Mouse (Mus musculus): Measurements from ENCODE around the gene Ap1m2.
A peak's percentile ranks its signal among the peaks of the same experiment; 100 is the strongest.

Ap1m2 gene

DNA sequence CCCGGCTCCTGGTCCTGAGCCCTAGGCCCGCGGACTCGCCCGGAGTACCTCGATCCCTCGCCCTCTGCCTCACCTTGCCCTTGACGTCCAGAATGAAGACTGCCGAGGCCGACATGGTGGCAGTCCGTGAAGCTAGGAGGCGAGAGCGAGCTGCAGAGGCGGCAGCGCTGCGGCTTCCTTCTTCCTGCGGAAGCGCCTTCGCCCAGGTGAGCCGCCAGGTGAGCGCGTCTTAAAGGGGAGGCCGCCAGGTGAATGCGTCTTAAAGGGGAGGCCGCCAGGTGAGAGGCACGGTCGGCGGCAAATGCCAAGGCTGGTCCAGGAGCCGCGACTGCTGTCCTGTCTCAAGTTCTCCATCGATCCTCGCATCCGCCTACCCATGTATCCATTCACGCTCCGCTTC lies at the start of gene Ap1m2:
TSS of gene Ap1m2 (minus strand) at position 204 of the 400 bp plus-strand sequence.
- DNase-seq = peak in 1 of 2 experiments; percentile 18

DNA sequence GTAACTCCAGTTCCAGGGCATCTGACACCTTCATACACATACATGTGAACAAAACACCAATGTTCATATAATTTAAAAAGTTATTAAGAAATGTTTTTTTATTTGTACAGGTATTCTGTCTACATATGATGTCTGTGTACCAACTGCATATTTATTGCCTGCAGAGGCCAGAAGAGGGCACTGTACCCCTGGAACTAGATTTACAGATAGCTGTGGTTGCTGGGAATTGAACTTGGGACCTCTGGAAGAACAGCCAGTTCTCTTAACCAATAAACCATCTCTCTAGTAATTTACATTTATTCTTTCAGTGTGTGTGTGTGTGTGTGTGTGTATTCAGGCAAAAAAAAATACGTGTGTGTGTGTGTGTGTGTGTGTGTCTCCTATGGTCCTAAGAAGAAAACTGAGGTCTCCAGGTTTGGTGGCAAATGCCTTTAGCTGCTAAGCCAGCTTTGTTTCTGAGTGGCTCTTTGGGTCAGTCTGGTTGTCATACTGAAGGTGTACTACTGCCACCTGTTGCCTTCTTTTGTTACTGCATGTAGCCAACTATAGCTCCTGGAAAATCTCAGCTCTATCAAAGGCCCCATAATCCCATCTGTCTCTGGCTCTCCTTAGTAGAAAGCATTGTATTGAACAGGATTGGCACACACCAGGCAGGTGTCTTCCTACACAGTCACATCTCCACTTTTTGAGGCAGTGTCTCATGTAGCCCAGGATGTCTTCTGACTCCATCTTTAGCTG lies 45.0 kb upstream of the Ap1m2 start:
- DNase-seq = peak; percentile 82 to 89

DNA sequence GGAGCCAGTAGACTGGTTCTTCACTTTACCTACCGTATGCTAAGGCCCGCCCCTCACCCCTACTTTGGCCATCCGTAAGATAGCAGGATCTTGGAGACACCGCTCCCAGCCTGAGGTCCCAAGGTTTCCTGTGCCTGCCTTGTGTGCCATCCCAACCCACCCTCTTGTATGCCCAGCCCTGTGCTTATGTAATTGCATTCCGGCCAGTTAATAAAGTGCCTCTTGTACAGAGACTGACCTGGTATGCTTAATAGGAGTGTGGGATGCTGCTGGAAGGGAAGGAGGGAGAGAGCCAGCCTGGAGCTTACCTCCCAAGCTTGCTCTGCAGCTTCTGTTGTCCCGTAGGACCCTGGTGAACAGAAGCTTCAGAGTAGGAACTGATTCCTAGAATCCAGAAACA lies 42.7 kb upstream of the Ap1m2 start:
- DNase-seq = no peak

DNA sequence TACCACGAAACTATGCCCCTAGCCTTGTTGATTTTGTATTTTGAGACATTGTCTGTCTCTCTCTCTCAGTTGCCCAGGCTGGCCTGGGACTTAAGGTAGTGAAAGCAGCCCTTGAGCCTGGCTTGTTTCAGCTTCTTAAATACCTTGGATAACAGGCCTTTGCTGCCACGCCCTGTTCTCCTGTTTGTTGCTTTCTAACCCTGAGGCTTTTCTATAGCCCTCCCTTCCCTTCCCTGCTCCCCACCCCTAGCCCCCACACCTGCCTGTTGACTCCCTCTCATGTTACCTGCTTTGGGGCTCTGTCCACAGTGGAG lies 41.2 kb upstream of the Ap1m2 start:
- no peak for DNase-seq

DNA sequence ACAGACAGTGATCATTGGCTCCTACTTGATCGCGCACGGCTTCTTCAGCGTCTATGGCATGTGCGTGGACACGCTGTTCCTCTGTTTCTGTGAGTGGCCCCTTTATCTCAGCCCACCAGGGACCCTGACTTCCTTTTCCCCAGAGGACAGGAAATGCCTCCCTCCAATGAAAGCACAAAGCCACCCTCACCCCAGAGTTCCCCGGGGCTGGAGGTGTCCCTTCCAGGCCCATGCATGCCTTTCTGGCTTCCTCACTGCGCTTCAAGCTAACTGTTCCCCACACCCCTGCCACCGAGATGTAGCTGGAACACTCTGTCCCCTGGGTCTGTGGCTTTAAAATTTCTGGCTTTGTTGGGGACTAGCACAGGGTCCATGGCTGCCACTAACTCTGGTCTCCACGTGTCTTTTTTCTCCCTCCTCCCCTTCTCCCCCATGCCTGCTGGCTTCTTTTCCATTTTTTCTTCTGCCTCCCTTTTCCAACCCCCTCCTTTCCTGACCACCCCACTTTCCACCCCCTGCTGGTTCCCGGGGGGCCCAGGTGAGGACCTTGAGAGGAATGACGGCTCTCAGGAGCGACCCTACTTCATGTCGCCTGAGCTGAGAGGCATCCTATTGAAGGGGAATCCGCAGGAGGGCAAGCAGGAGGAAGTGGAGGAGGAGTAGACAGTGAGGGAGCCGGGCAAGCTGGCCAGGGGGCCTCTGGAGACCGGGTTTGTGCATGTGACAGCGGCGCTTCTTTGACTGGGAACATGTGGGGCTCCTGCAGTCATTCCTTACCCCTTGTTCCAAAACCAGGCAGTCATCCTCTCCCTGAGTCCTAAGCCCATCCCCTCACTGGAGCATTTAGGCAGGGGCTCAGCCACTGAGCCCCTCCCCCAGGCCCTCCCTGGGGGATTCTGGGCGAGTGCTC lies 40.6 kb upstream of the Ap1m2 start:
- DNase-seq = no peak

DNA sequence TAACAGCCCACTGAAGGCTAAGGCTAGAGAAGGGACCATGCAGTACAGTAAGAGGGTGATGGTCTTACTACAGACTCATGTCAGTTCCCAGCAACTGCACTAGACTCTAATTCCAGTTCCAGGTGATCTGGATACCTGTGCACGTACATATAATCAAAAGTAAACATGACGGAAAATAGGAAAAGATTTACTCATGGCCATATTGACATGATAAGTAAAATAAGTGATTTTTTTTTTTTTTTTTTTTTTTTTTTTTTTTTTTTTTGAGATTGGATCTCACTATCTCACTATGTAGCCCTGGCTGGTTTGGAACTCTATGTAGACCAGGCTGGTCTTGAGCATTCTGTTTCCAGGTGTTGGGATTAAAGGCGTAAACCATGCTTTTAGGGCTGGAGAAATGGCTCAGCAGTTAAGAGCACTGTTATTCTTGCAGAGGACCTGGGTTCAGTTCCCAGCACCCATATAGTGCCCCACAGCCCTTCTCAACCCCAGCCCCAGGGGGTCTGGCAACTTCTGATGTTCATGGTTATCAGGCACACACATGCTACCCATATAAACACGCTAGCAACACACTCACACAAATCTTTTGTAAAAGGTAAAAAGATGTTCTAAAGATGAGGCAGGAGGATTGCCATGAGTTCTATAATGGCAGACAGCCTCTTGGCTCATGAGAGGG lies 39.7 kb upstream of the Ap1m2 start:
- no peak for DNase-seq

DNA sequence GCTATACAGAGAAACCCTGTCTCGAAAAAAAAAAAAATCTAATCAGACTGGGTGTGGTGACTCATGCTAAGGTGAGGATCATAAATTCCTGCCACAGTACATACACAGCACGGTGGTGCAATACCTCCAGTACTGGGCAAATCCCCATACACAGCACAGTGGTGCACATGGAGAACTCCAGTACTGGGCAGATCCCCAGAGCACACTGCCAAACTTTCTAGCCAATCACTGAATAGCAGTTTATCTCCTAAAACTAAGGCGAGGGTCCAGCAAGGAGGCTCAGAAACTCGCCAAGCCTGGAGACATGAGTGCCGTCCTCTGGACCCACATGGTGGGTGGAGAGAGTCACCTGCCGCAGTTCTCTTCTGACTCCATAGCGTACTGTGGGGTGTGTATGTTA lies 39.0 kb upstream of the Ap1m2 start:
- no peak for DNase-seq

DNA sequence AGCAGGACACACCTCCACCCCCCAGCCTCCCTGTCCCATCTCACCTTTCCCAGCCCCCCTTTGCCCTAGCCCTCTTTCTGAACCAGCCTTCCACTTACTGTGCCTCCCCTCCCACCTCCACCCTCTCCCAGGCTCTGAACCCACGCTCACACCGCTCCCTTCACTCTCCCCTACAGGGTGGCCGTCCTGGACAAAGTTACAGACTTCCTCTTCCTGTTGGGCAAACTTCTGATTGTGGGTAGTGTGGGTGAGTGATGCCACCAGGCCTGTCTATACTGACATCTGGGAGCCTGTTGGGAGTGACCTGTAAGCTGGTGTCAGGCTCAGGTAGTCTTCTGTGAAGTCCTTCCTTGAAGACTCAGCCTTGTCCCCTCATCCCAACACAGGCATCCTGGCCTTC lies 36.0 kb upstream of the Ap1m2 start:
- DNase-seq = no peak

DNA sequence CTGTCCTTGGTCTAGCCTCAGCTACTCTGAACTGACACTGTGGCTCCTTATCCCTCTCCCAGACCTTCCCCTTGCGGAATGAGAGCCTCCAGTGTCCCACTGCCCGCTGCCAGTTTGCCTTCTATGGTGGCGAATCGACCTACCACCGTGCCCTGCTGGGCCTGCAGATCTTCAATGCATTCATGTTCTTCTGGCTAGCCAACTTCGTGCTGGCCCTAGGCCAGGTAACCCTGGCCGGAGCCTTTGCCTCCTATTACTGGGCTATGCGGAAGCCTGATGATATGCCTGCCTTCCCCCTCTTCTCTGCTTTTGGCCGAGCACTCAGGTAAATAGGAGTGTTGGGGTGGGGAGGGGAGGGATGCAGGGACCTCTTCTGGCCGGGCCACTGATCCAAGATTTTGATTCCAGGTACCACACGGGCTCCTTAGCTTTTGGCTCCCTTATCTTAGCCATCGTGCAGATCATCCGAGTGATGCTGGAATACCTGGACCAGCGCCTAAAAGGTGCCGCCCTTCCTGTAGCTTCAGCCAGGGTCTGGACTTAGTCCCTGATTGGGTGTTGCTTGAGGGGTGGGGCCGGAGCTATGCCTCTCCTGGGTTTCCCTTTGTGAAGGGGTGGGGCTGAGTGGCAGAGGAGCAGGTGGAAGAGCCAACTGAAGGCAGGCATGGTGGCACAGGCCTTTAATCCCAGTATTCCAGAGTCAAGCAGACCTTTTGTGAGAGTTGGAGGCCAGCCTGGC lies 34.7 kb upstream of the Ap1m2 start:
- peak; percentile 84 for DNase-seq

DNA sequence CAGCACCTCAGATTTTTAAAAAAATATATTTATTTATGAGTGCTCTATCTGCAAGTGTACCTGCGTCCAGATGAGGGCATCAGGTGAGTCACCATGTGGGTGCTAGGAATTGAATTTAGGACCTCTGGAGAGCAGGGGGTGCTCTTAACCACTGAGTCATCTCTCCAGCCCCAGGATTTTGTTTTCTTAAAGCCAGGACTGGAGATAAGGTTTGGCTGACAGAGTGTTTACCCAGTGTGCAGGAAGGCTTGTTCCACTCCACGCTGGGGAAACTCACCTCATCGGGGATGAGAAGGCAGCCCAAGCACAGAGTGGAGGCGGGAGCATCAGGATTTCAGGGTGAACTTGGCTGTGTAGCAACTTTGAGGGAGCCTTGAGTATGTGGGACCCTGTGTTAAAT lies 28.3 kb upstream of the Ap1m2 start:
- no peak for DNase-seq

DNA sequence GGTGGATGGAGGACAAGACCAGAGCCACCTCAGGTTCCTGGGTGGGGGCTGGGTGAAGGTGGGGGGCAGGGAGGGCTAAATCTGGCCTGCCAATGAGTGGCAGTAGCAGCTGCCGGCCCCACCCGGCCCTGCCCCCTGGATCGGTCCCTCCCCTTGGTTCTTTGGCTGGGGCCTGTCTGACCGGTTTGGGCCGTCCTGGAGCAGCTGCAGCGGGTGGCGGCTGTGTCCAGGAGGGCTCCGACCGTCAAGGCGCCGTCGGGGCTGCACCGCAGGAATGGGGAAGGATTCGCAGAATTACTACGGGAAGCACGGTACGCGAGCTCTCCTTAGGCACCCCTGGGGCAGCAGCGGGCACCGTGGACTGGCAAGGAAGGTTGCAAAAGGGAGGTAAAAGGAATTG lies 25.5 kb upstream of the Ap1m2 start:
- no peak for DNase-seq

DNA sequence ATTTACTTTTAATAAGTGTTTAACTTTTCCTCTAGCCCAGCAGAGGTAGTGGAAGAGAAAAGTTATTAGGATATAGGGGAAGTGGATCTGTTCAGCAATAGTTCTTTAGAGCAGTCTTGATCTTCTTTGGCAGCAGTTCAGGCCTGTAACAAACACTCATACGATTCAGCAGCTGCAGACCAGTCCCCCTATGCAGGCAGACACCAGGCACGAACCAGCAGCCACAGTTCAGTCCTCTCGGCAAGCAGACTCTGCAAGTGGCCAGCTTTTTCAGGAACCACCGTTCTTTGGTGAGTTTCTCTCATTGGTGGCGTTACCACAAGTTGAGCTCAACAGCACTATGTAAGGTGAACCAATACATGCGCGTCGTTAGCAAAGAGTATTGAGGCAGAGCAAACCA lies 24.4 kb upstream of the Ap1m2 start:
- DNase-seq = no peak

DNA sequence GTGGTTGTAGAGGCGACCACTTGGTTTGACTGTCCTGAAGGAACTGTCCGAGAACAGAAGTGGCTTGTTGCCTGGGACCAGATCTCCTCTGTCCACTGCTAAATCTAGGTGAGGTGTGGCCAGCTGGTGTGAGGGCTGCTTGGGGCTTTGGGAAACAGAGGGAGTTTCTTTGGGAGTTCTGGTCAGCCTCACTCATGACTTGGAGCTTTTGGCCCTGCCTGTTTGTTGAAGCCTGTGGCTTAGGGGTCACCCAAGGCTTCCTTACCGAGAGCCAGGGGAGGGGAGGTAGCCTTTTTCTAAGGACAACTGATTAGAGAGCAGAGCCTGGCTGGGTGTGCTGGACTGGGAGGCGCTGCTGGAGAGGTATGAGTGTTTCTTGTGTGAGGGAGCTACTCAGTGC lies 23.3 kb upstream of the Ap1m2 start:
- no peak for DNase-seq

DNA sequence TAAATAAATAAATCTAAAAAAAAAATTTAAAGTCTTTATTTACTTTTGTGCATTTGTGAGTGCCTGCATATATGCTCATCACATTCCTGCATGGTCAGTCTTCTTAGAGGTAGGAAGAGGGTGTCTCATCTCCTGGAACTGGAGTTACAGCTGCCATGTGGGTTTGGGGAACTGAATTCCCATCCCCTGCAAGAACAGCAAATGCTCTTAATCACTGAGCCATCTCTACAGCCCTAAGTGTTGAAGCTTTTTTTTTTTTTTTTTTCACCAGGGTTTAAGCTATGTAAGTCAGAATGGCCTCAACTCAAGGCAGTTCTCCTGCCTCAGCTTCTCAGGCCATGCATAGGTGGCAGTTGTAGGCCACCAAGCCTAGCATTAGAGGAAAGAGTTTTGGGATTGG lies 22.6 kb upstream of the Ap1m2 start:
- no peak for DNase-seq

DNA sequence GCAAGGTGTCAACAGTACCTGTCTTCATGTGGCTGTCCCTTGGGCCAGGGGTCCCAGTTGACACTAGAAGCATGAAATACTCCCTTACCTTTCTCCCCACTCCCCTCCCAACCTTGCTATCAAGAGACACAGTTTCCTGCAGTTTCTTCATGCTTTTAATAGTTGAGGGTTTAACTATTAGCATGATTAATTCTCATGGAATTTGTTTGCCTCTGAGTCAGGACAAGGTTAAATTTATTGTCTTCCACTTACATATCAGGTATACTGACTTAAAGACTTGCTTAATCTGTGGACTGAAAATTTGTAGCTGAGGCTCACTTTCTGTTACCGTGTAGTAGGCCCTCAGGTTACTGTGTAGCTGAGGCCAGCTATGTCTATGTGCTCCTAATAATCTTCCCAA lies 21.4 kb upstream of the Ap1m2 start:
- DNase-seq = no peak

DNA sequence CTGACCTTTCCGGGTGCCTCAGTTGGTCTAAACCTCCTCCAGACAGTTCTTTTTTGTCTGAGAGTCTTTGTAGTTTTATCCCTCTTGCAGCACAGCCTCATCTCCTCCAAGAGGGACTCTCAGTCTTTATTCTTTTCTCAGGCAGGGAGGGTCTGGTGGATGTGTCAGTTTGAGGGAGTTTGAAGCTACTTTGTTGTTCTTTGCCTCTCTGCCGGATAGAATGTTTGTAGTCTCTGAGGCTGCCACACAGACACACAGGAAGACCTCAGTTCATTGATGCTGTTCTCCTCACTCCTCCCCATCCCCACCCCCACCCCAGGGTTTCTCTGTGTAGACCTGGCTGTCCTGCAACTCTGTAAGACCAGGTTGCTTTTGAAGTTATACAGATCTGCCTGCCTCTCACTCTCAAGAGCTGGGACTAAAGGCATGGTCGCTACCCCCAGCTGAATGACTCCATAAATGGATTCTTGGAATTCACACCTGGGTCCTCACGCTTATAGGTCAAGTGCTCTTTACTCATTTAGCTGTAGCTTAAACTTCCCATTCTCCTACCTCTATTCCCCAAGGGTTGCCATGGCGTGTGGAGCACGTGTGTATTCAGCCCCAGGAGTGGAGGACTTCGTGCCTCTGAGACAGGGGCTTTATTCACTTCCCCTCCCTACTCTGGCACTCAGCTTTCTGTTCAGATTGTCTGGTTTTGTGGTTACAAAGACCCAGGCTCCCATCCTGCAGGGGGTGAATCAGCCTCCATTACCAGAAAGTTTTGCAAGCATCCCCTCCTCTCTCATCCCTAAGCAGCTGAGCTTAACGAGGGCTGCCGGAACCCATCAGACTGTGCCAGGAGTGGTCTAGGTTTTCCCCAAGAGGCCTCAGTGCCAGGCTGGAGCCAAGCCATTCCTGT lies 20.3 kb upstream of the Ap1m2 start:
- DNase-seq = no peak

DNA sequence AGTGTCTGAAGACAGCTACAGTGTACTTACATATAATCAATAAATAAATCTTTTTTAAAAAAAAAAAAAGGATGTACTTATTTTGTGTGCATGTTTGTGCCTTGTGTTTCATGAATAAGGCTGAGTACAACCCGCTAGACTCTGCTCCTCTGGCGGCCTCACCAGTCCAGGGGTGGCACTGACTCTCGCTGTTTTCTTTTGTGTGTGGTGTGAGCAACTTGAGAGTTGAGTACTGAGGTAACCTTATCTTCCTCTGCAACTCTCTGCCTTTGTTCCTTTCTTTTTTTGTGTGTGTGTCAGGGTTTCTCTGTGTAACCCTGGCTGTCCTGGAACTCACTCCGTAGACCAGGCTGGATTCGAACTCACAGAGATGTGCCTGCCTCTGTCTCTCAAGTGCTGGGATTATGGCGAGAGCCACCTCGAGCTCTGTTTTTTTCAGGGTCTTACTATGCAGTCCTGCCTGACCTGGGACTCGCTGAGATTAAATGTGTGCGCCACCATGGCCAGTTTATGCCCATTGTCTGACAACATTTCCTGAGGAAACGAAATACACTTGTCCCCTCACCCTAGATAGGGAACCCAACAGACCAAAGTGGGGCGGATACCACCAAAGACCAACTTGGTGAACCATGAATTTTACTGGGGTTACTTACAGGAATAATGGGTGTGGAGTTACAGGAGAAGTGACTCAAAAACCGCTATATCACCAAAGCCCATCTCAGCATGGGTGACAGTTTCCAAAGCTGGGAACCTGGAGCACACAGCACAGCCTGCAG lies 19.4 kb upstream of the Ap1m2 start:
- no peak for DNase-seq

DNA sequence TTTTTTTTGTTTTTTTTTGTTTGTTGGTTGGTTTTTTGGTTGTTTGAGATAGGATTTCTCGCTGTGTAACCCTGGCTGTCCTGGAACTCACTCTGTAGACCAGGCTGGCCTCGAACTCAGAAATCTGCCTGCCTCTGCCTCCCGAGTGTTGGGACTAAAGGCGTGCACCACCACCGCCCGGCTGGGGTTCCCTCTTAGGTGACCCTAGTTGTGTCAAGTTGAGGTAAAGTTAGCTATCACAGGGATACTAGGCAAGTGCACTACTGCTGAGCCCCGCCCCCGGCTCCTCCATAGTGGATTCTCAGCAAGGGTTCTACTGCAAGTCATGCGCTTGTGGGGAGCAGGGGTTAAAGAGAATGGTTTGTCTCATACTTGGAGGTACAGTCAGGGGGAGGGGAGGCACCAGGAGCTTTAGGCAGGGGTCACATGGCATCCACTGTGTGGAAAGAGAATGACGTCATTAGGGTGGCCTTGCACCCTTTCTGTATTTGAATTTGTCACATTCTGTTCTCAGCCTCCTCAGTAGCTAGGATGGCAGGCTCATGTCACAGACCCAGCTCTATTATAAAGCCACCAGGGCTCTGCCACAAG lies 17.7 kb upstream of the Ap1m2 start:
- DNase-seq = no peak

DNA sequence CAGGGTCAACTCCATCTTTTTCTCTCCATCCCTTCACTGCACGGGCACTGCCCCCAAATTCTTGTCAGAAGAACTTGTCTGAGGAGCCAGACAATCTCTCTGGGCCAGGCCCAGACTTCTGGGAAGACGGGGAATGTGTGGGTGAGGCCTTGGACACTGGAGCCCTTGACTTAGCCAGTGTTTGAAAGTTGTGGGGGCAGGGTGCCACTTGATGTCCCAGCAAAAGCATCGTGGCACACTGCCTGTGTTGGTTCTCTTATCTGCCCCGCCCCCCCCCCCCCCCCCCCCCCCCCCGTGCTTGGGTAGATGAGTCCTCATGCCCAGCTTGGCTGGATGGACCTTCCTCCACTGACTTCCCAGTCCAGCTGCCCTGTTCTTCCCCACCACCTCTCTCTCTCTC lies 16.9 kb upstream of the Ap1m2 start:
- no peak for DNase-seq

DNA sequence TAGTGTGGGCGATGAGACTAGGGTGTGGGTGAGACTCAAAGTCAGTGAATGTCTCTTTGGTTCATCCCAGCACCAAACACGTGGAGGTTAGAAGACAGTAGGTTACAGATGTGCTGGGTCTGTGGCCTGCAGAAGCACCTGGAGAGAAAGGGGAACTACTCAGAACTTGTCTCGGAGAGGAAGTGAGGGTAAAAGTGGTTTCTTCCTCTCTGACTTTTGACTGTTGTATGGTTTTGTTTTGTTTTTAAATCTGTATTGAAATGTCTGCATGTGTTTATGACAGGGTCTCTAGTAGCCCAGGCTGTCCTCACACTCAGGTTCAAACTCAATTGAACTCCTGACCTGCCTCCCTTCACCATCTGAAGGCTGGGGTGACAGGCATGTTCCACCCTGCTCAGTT lies 15.9 kb upstream of the Ap1m2 start:
- DNase-seq = no peak

DNA sequence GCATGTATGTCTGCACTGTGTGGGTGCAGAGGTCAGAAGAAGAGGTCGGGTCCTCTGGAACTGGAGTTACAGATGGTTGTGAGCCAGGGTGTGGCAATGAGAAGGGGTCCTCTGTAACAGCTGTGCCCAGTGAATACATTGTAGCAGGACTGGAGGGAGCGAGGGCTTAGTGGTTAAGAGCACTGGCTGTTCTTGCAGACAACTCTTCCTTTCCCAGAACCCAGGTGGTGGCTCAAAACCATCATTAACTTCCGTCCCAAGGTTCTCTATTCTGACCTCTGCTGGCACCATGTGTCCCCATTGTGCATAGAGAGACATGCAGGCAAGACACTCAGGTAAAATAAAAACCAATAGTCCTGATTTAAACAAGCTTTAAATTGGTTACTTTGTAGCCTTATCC lies 15.4 kb upstream of the Ap1m2 start:
- no peak for DNase-seq
